Comparison of ENCODE assay signal across 8 mouse cellular contexts in the genomic region with DNA sequence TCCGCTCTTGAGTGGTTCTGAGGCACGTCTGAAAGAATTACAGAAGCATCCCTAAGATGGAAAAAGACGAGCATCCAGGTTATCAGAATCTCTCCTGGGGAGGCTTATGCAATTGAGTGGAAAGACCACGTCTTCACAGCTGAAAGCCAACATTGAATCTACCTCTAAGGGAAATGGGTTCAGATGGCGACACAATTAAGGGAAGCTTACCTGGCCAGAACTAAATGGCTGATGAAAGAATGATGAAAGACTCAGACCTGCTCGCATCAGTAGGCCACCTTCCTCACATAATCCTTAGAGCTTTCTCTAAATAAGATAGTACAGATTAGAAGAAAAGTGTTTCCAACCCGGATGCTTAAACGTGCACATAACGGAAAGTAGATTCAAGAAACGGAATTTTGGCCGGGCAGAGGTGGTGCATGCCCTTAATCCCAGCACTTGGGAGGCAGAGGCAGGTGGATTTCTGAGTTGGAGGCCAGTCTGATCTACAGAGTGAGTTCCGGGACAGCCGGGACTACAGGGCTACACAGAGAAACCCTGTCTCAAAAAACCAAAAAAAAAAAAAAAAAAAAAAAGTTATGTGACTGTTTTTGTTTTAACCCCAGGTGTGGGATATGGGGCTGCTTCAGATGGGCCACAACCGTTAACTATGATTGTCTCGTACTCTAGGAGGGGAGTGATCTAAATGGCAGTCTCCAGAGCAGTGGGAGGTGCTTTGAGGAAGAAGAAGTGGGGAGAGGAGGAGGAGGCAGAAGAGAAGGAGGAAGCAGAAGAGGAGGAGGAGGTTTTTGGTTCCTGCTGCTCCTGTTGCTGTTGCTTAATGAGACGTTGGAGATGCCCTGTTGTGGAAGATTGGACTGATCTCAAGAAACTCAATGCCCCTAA. TPM values are rescaled to one million over a fixed set of nuclear protein-coding genes. Genes with fewer than 3 reads are reported as not detected.
DNase-seq lines count a peak whose midpoint lies in the region; ATAC-seq and TF ChIP-seq lines count a peak whose summit lies in the region.

No protein-coding gene starts in this region.

- H3K36me3 ChIP-seq in heart, embryonic 12.5 days: 0 out of 2 replicates have a peak, but pooled peaks cover 4% of the 10 kb centered on the region
- H3K36me3 ChIP-seq in E14TG2a.4 (ENCODE audit: insufficient read depth, low read length): peaks cover 12% of the 10 kb centered on the region
- H3K36me3 ChIP-seq in forebrain, embryonic 11.5 days (ENCODE audit: control insufficient read depth, insufficient read depth, low read length): no peaks in the 10 kb centered on the region; the same call in 1 of the 2 replicates

- H3K27me3 ChIP-seq in heart, embryonic 12.5 days (replicated peaks): no peaks in the 10 kb centered on the region
- no peaks in the 10 kb centered on the region for H3K27me3 ChIP-seq in E14TG2a.4 (ENCODE audit: insufficient read depth, low read length)
- H3K27me3 ChIP-seq in forebrain, embryonic 11.5 days (ENCODE audit: control insufficient read depth, insufficient read depth, low read length): no peaks in the 10 kb centered on the region

- H3K4me3 ChIP-seq in heart, embryonic 12.5 days: peak overlapping the region; percentile 98
- peak overlapping the region; percentile 90 for H3K4me3 ChIP-seq in E14TG2a.4 (replicated peaks; ENCODE audit: low read length)
- H3K4me3 ChIP-seq in forebrain, embryonic 11.5 days (ENCODE audit: low read depth, low read length): peak overlapping the region; percentile 94
- peak overlapping the region; percentile 81 for H3K4me3 ChIP-seq in olfactory bulb, adult 2 months (ENCODE audit: insufficient read depth, low read depth, low read length)

- no peaks in the 10 kb centered on the region; the same call in 1 of the 2 replicates for H3K9me3 ChIP-seq in heart, embryonic 12.5 days (replicated peaks)
- H3K9me3 ChIP-seq in E14TG2a.4 (ENCODE audit: low read length): peaks cover 9% of the 10 kb centered on the region
- no peaks in the 10 kb centered on the region; the same call in 1 of the 2 replicates for H3K9me3 ChIP-seq in forebrain, embryonic 11.5 days (ENCODE audit: control insufficient read depth, low read length)

- ATAC-seq in heart, embryonic 12.5 days (ENCODE audit: insufficient number of reproducible peaks, low FRiP score): no peak
- ATAC-seq in forebrain, embryonic 11.5 days (replicated peaks; ENCODE audit: low FRiP score): no peak

- H3K4me1 ChIP-seq in heart, embryonic 12.5 days (replicated peaks): peaks cover 12% of the 10 kb centered on the region
- peaks cover 43% of the 10 kb centered on the region for H3K4me1 ChIP-seq in E14TG2a.4 (replicated peaks; ENCODE audit: low read depth, low read length)
- peaks cover 8% of the 10 kb centered on the region; the same call in 1 of the 2 replicates for H3K4me1 ChIP-seq in forebrain, embryonic 11.5 days (replicated peaks; ENCODE audit: control insufficient read depth, insufficient read depth, low read length)
- peaks cover 18% of the 10 kb centered on the region for H3K4me1 ChIP-seq in olfactory bulb, adult 2 months (ENCODE audit: control insufficient read depth, insufficient read depth, low read length)

- H3K9ac ChIP-seq in heart, embryonic 12.5 days: peak overlapping the region; percentile 99
- H3K9ac ChIP-seq in forebrain, embryonic 11.5 days (ENCODE audit: low read length): peak overlapping the region; percentile 92

- H3K27ac ChIP-seq in heart, embryonic 12.5 days (ENCODE audit: poor library complexity, severe bottlenecking): peak overlapping the region; percentile 97
- H3K27ac ChIP-seq in forebrain, embryonic 11.5 days (ENCODE audit: low read depth, low read length): peak overlapping the region; percentile 98
- H3K27ac ChIP-seq in olfactory bulb, adult 2 months (ENCODE audit: insufficient read depth, low read depth, low read length): peak overlapping the region; percentile 89

- TF ChIP-seq CTCF in E14TG2a.4 (conservative IDR thresholded peaks at IDR 0.05; ENCODE audit: low read length): no peak
- no peak for TF ChIP-seq CTCF in olfactory bulb, adult 2 months (IDR thresholded peaks at IDR 0.05; ENCODE audit: insufficient read depth, low read depth, low read length)

- WGBS in heart, embryonic 12.5 days: 20% methylated on average over 16 of the region's 16 CpGs
- WGBS in forebrain, embryonic 11.5 days: 31% methylated on average over 16 of the region's 16 CpGs
- 9% methylated on average over 16 of the region's 16 CpGs for WGBS in olfactory bulb, adult 2 months

- no peak for DNase-seq in heart, adult 9 months (ENCODE audit: low spot score in 2 of 2)
- DNase-seq in forebrain, embryonic 11.5 days (ENCODE audit: low spot score): no peak
- DNase-seq in liver: peak; percentile 38
- DNase-seq in adrenal gland, adult (ENCODE audit: inconsistent age in 2 of 2, low spot score in 1 of 2): no peak
- no peak for DNase-seq in urinary bladder, postnatal 10 days (ENCODE audit: low spot score)

- H3K4me2 ChIP-seq in heart, embryonic 12.5 days: peak overlapping the region; percentile 92
- peak overlapping the region; percentile 65 for H3K4me2 ChIP-seq in forebrain, embryonic 11.5 days (ENCODE audit: low read depth, low read length, severe bottlenecking)

- no peak; the same call in 1 of the 2 replicates for TF ChIP-seq POLR2A in olfactory bulb, adult 2 months (IDR thresholded peaks at IDR 0.05; ENCODE audit: insufficient read depth, low read depth, low read length)

RNA-seq across cellular contexts. Expression of gene March6, which starts 0.8 kb away (rescaled TPM):
- 41.3 and 41.9 TPM in 2 replicates for polyA plus RNA-seq in heart, embryonic 12.5 days (2016; fragmentation: Nextera tagmentation; extraction: Ambion mirVana)
- polyA plus RNA-seq in forebrain, embryonic 11.5 days (2014; fragmentation: Nextera tagmentation; extraction: Ambion mirVana): 62.6 and 69.6 TPM in 2 replicates
- polyA plus RNA-seq in olfactory bulb, adult 2 months (2012; ENCODE audit: insufficient read depth, insufficient read length, low replicate concordance, missing spikeins): 73.0 TPM in 1 of 2 replicates, not detected in the other

RNA-seq across cellular contexts. Expression of gene Cmbl, which starts 33.5 kb away (rescaled TPM):
- 6.6 and 8.0 TPM in 2 replicates for polyA plus RNA-seq in heart, embryonic 12.5 days (2016; fragmentation: Nextera tagmentation; extraction: Ambion mirVana)
- polyA plus RNA-seq in forebrain, embryonic 11.5 days (2014; fragmentation: Nextera tagmentation; extraction: Ambion mirVana): 0.79 and 1.0 TPM in 2 replicates
- polyA plus RNA-seq in olfactory bulb, adult 2 months (2012; ENCODE audit: insufficient read depth, insufficient read length, low replicate concordance, missing spikeins): not detected in 2 replicates
